Mouse (Mus musculus) kidney, adult 2 months (tissue): Measurements from ENCODE around the gene Ppp4r2. TPM values are rescaled to one million over a fixed set of nuclear protein-coding genes. Genes with fewer than 3 reads are reported as not detected.

Experiments used
- DNase-seq: peaks from one replicate; pipeline ENCODE4 v3.0.0; 2021
- H3K27ac ChIP-seq: fragments of 200-500 bp; 2 replicates; pipeline ENCODE4 v1.5.1; 2012; ENCODE audit warnings: low read depth, low read length, control low read depth, inconsistent platforms; ENCODE audit not compliant: insufficient read depth
- H3K27me3 ChIP-seq: fragments of 200-500 bp; replicated peaks from 2 replicates; pipeline ENCODE4 v1.6.1; 2012; ENCODE audit warnings: mild to moderate bottlenecking, moderate library complexity, low read length, inconsistent platforms; ENCODE audit not compliant: control insufficient read depth, insufficient read depth
- H3K36me3 ChIP-seq: fragments of 200-500 bp; 2 replicates; pipeline ENCODE4 v1.6.1; 2012; ENCODE audit warnings: mild to moderate bottlenecking, moderate library complexity, low read length, inconsistent platforms; ENCODE audit not compliant: control insufficient read depth, insufficient read depth
- H3K4me1 ChIP-seq: fragments of 200-500 bp; 2 replicates; pipeline ENCODE4 v1.6.1; 2011; ENCODE audit warnings: low read length; ENCODE audit not compliant: control insufficient read depth, insufficient read depth
- H3K4me3 ChIP-seq: fragments of 200-500 bp; 2 replicates; pipeline ENCODE4 v1.5.1; 2011; ENCODE audit warnings: mild to moderate bottlenecking, low read depth, low read length, control low read depth; ENCODE audit not compliant: insufficient read depth
- CTCF ChIP-seq: fragments of 200-500 bp; conservative IDR thresholded peaks from 2 replicates; pipeline ENCODE4 v1.5.1; 2011; ENCODE audit warnings: low read depth, mild to moderate bottlenecking, control low read depth, low read length, moderate library complexity, mixed read lengths; ENCODE audit not compliant: insufficient read depth, insufficient read length
- POLR2A ChIP-seq: fragments of 200-500 bp; IDR thresholded peaks from one replicate; pipeline ENCODE4 v1.6.1; 2011; ENCODE audit warnings: low read depth, low read length, control low read depth
- WGBS: fragments of 180-500 bp; shearing (Covaris S2); methylation state at CpG from one replicate; pipeline ENCODE4 v1.1.7; 2018; 5-methylcytosine and 5-hydroxymethylcytosine counted together
- polyA plus RNA-seq: library from polyadenylated mRNA; depleted of rRNA; stranded (reverse); fragments of >200 nt; gene quantifications from 2 replicates; pipeline ENCODE4 v1.2.3, GENCODE M21; 2012; rRNA removed

The Ppp4r2 gene
- 12.4 and 14.7 TPM in 2 replicates for polyA plus RNA-seq

DNA sequence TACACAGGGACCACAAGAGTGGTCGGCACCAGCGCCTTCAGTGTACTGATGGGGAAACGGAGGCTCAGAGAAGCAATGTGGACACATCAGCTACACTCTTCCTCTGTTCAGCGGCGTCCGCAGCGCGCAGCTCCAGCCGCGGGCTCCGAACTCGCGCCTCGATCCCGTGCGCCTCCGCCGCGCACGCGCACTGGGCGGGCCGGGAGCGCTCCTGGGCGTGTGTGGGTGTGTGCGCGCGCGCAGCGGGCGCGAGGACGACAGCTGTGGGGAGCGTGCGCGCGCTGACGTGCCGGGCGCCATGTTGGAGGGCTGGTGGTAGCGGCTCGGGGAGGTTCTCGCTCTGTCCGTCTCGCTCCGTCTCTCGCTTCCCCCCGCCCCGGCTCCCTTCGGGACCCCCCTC lies at the start of gene Ppp4r2:
Ppp4r2 (plus strand) TSS at position 268 of the 400 bp plus-strand sequence.
- peak within 1 kb of the TSS; percentile 97 for H3K4me3 ChIP-seq
- 2% methylated on average over 48 of the region's 50 CpGs for WGBS
- H3K36me3 ChIP-seq, result peaks cover 10% of the 10 kb centered on the region
- peak; percentile 94 for DNase-seq
- TF ChIP-seq CTCF (no peak), POLR2A (no peak)
- H3K4me1 ChIP-seq, result peaks cover 10% of the 10 kb centered on the region; the same call in 1 of the 2 replicates
- H3K27me3 ChIP-seq, result no peaks in the 10 kb centered on the region
- H3K27ac ChIP-seq, result peak within 1 kb of the TSS; percentile 77

DNA sequence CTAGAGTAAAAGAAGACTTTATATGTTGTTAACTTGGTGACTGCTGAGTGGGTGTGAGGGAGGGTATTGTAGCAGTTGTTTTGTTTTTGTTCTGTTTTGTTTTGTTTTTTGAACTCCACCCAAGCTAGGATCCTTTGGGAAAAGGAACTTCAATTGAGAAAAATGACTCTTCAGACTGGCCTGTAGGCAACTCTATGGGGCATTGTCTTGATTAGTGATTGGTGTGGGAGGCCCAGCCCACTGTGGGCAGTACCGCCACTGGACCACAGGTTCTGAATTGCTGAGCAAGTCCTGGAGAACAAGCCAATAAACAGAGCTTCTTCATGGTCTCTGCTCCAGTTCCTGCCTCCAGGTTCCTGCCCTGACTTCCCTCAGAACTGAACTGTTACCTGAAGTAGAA lies 45.7 kb upstream of the Ppp4r2 start:
- no peak for DNase-seq
- Histone ChIP-seq H3K27ac (no peak overlapping the region), H3K27me3 (peaks cover 1% of the 10 kb centered on the region; the same call in 1 of the 2 replicates), H3K4me3 (no peak overlapping the region), H3K4me1 (no peaks in the 10 kb centered on the region), H3K36me3 (no peaks in the 10 kb centered on the region)
- 88% methylated on average over 1 of the region's 1 CpGs for WGBS
- TF ChIP-seq CTCF (no peak), POLR2A (no peak)

DNA sequence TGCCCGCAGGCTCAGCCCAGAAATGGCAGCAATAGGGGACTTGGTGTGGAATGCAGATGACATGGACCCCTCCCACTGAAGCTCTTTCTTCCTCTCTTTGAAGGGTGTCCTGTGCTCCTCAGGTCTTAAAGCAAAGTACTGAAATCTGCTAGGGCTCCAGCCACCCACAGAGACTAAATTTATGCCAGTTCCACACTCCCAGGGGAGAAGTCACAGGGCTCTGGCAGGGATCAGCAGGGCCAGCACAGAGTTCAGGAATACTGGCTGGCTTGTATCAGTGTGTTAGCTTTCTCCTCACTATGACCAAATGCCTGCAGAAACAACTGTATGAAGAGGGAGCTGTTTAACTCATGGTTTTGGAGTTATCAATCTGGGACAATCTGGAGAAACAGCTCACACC lies 44.3 kb upstream of the Ppp4r2 start:
- H3K27ac ChIP-seq, result no peak overlapping the region
- 94% methylated on average over 1 of the region's 1 CpGs for WGBS
- no peak for DNase-seq
- H3K4me3 ChIP-seq, result no peak overlapping the region
- H3K27me3 ChIP-seq, result peaks cover 1% of the 10 kb centered on the region; the same call in 1 of the 2 replicates
- no peaks in the 10 kb centered on the region for H3K4me1 ChIP-seq
- no peaks in the 10 kb centered on the region for H3K36me3 ChIP-seq
- TF ChIP-seq CTCF, result no peak
- TF ChIP-seq POLR2A, result no peak

DNA sequence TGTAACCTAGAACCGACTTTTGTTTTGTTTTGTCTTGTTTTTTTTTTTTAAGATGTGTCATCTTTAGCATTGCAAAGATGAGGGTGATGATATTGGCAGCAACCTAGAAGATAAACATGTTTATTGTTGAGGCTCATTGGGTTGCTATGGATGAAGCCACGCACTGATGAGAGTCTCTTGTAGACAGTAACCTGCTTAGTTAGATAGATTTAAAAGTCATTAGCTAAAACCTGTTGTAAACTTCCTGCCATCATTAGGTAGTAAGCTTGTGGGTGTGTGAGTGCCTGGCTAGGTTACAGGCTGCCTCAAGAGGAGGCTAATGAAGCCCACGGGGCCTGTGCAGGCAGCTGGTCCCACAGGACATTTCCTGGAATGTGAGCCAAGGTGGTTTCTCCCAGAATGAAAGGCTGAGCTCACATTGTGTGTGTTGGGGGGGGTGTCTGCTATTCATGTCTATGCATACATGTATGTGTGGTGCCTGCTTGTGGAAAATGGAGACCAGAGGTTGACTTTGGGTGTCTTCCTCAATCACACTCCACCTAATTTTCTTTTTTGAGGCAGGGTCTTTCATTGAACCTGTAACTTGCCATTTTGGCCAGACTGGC lies 41.3 kb upstream of the Ppp4r2 start:
- Histone ChIP-seq H3K27ac (no peak overlapping the region), H3K4me1 (no peaks in the 10 kb centered on the region), H3K4me3 (no peak overlapping the region), H3K36me3 (no peaks in the 10 kb centered on the region), H3K27me3 (peaks cover 1% of the 10 kb centered on the region; the same call in 1 of the 2 replicates)
- 63% methylated on average over 3 of the region's 3 CpGs for WGBS
- TF ChIP-seq POLR2A (no peak), CTCF (no peak)
- no peak for DNase-seq

DNA sequence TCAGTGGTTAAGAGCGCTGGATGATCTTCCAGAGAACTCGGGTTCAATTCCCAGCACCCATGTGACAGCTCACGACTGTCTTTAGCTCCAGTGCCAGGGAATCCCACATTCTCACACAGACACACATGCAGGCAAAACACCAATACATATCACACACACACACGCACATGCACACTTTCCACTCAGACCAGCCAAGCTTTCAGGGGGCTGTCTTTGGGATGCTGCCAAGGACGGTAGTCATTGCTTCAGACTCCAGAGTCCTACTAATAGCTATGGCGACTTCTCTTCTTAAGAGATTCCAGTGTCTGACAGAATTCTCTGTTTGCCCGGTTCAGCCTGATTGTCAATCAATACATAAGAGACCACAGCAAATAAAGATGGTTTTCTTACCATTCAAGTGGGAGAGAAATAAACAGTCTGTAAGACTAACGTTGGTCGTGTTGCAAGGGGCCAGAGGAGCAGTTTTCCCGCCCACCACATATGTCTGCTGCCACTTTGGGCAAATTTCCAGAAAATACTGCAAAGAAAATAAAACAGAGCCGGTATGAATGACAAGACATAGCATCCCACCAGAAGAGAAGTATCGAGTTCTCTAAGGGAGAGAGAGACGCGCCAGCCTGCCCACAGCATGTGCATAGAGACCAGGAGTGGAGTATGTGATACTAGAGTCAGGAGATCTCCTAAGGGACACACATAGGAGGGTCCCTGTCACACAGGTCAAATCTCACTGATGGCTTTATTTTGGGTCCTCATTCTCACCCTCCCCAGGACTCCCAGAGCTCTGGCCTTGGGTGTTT lies 40.3 kb upstream of the Ppp4r2 start:
- no peak for DNase-seq
- TF ChIP-seq CTCF (no peak), POLR2A (no peak)
- Histone ChIP-seq H3K27ac (no peak overlapping the region), H3K36me3 (no peaks in the 10 kb centered on the region), H3K4me1 (no peaks in the 10 kb centered on the region), H3K4me3 (no peak overlapping the region), H3K27me3 (peaks cover 1% of the 10 kb centered on the region; the same call in 1 of the 2 replicates)
- 71% methylated on average over 14 of the region's 14 CpGs for WGBS

DNA sequence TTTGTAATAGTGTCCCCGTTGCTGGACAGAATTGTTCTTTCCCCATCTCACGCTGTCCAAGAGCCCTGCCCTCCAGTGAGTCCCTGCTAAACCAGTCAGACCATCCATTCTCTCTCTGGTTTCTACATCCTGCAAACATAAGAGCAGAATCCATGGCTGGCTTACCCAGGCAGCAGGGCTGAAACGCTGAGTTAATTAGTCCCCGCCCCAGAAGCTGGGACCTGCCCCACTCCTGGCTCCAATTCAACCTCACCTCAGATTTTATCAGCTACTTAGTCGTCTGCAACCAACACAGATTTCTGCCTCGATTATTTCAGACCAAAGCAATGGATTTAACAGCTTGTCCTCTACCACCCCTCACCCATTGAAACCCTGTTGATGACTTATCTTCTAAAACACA lies 37.6 kb upstream of the Ppp4r2 start:
- Histone ChIP-seq H3K27ac (no peak overlapping the region), H3K4me1 (no peaks in the 10 kb centered on the region), H3K27me3 (no peaks in the 10 kb centered on the region), H3K4me3 (no peak overlapping the region), H3K36me3 (no peaks in the 10 kb centered on the region)
- WGBS, result 40% methylated on average over 6 of the region's 6 CpGs
- DNase-seq, result peak; percentile 49
- TF ChIP-seq CTCF (no peak), POLR2A (no peak)

DNA sequence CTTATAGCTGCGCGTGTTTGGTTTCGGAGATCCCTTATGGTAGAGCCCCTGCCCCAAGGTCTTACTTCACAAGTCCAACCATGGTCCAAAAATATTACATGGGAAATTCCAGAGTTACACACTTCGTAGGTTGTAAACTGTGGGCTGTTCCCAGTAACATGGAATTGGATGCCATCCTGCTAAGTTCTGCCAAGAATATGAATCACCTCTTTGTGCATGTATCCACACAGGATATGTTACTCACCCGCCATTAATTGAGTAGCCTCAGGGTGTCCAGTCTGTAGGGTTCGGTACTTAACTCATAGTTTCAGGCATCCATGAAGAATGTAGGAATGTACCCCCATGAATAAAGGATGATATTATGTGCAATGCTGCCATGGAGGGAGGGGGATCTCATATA lies 34.1 kb upstream of the Ppp4r2 start:
- 84% methylated on average over 6 of the region's 6 CpGs for WGBS
- no peaks in the 10 kb centered on the region for H3K4me1 ChIP-seq
- H3K36me3 ChIP-seq, result no peaks in the 10 kb centered on the region
- no peak overlapping the region for H3K4me3 ChIP-seq
- DNase-seq, result no peak
- no peak overlapping the region for H3K27ac ChIP-seq
- no peak for TF ChIP-seq POLR2A
- TF ChIP-seq CTCF, result no peak
- H3K27me3 ChIP-seq, result no peaks in the 10 kb centered on the region
